Mouse (Mus musculus): Measurements from ENCODE around the gene Ppp1r18.

GRCm38 (mm10) chr17:35848112-35848511 is 17.3 kb upstream of the Ppp1r18 start:
- 0 out of 2 replicates have a peak, but pooled peaks have one; percentile 8 for TF ChIP-seq CTCF (IDR thresholded peaks at IDR 0.05; ENCODE audit: insufficient read depth, low read length)
- no peak for TF ChIP-seq POLR2A (IDR thresholded peaks at IDR 0.05; ENCODE audit: borderline replicate concordance, extremely low read depth, low read depth, low read length)

Data from lung, adult 2 months (tissue).